Mouse (Mus musculus) B cell, adult 2 months (primary cell): ENCODE results near the gene H2afj.
A peak's percentile ranks its signal among the peaks of the same experiment; 100 is the strongest.

Experiments
- DNase-seq, 2 experiments: peaks; one replicate each; pipeline ENCODE4 v3.0.0; 2022

The H2afj gene

DNA sequence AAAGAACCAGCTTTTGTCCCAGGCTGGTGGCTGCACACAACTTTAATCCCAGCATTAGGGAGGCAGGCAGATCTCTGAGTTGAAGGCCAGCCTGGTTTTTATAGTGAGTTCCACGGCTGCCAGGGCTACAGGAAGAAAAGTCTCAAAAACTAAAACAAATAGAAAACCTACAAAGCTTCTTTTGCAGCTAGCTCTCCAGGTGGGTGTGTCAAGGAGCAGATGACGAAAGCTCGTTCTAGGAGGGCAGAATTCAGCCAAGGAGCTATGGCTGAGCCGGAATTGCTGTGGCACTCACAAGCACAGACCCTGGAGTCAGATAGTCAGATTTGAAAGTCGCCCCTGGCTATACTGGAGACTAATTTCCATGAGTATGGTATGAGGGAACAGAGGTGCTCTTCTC, 1.2 kb upstream of the H2afj start:
- DNase-seq, result no peak

DNA sequence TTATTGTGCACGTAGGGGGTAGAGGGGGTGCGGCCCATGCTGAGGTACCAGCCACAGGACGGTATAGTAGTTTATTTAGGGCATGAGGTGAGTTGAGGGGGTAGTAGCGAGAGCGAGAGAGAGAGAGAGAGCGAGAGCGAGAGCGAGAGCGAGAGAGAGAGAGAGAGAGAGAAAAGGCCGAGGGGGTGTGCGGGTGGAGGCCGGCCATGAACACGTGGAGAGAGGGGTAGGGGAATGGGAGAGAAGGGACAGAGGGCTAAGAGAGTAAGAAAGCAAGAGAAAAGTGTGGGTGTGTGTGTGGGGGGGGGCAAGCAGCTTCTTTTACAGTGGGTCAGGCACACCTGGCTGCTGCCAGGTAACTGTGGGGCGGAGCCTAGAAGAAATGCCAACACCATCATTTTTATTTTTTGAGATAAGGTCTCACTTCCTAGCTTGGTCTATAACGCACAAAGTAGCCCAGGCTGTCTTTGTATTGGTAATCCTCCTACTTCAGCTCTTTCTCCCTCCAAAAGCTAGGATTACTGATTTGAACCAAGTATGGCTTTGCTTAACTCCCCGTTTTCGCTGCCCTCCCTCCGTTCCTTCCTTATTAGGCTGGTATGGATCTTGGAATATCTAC, 540 bp upstream of the H2afj start:
- no peak for DNase-seq

DNA sequence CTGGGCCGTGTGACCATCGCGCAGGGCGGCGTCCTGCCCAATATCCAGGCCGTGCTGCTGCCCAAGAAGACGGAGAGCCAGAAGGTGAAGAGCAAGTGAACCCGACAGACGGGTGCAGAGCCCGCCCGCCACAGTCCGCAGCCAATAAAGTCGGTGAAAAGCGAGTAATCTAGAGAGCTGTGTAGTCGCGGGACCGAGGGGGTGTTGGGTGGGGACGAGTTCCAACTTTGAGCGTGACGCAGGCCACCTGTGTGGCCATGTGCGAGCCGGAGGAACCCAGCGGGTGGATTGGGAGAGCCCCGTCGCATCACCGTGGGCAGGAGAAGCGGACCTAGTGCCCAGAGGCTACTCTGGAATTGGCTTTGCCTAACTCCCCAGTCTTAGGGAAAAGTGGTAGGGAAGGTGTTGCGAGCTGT, 595 bp downstream of the H2afj start:
- peak; percentile 65 to 66 for DNase-seq

DNA sequence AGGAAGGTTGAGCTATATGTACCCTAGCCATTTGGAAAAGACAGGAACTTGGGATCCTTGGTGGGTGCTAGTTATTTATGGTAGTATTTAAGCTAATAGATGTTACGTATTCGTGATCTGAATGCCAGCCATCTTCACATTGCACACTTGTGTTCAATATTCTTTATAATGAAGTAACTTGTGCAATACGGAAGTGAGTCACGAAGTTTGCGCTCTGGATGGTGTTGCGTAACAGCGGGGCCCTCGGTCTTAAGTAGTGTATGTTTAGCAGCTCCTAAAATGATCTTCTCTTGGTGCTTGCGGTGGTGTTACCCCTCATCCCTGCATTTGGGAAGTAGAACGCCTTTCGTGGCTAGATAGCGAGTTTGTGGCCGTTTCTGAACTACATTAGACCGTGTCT, 1.0 kb downstream of the H2afj start:
- peak; percentile 61 to 67 for DNase-seq

DNA sequence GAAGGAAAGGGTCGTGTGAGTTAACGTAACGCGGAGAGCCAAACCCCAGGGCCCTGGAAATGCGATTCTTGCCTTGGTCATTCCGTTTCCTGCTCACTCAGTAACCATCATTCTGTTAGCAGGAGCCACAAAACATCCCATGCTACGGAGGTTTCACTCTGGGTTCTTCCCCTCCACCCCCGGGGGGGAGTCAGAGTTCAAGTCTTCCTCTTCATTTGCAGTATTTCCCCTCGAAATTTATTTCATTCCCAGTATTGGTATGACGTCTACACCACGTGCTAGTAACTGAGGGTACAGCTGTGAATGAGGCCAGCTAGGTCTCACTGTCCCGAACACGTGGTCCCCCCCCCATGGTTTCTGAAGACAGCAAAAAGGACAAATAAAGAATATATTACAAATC, 1.6 kb downstream of the H2afj start:
- peak in 1 of 2 experiments; percentile 22 for DNase-seq

DNA sequence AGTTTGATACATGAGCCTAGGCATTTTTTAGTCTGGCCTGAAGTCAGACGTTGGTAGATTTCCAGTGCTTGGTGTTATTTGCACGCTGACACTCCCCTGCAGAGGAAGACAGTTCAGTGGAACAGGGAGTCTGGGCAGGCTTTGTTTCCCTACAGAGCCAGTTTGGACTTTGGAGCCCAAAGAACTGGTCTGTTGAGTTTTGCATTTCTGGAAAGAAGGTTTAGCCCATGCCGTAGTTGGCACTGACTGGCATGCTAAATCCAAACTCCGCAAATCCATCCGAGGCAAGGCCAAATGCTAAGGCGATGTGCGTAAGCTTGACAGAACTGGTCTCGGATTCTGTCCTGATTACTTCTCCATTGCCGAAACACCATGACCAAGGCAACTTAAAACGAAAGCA, 3.2 kb downstream of the H2afj start:
- no peak for DNase-seq

DNA sequence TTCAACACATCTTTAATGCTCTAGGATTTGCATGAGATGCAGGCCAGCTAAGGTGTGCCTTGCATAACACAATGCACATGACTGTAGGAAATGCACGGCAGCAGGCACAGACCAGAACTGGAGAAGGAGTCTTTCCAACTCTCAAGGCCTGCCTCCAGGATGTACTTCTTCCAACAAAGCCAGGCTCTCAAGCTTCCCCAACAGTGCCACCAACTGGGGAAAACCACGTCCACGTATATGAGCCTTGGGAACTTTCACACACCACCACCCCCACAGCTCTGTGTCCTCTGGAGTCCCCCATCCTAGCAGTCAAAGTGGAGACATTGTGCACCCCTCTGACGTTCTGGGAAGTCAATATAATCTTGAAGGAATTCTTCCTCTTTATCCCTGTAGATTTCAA, 5.1 kb downstream of the H2afj start:
- no peak for DNase-seq

DNA sequence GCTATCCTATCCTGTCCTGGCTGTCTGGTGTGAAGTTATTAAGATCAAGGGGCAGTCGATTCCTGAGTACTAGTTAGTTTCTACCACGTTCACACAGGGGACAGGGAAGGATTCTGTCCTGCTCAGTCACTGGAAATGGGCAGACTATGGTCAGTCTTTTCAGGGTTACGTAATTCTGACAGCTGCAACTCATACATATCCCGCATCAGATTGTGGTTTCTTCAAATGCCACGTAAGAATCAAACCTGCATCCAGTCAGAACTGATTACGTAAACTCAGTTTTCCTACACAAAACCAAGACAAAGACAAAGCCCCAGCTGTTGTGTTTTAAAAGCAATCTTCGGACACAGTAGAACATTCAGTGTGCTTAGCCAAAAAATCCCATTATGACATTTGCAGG, 7.3 kb downstream of the H2afj start:
- DNase-seq, result no peak

DNA sequence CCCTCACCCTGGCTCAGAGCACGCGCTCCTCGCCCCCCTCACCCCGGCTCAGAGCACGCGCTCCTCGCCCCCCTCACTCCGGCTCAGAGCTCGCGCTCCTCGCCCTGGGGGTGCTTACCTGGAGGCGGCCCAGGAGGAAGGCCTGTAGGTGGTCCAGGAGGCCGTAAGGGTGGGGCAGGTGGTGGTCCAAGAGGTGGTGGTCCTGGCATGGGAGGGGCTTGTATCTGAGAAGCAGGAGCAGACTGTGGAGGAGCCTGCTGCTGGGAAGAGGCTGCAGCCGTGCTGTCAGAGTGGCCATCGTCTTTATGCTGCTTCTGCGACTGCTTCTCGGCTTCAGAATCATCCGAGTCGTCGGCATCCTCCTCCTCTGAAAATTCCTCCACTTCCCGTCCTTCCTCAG, 8.8 kb downstream of the H2afj start:
- DNase-seq, result no peak

DNA sequence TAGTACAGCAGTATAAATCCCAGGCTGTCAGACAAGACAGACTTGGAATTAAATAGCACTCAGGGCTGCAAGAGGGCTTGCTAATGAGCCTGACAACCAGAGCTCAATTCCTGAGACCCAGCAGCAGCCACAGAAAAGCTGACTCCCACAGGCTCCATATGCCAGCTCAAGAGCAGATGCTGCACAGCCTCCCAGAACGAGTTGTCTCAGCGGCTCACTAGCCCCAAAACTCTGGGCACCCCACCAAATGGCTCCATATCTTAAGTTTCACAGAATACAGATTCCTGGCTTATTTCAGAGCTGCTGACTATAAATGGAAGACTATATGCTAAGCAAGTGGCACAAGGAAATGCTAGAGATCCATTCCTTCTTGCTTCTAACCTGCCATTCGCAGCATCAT, 9.5 kb downstream of the H2afj start:
- DNase-seq, result no peak

DNA sequence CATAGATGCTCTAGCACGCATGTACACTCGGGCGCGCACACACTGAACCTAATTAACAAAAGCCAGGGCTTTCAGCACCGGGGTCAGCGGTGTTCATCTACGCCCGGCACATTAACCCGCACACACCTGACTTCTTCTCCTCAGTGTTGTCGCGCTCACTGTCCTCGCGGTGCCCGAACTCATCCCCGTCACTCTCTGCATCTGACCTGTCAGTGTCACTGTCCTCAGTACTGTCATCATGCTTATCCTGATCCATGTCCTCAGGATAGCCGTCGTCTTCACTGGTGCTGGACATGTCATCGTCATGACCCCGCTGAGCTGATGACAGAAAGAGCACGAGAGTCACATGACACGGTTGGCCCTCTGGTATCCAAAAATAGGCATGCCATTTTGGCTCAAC, 12.3 kb downstream of the H2afj start:
- no peak for DNase-seq

DNA sequence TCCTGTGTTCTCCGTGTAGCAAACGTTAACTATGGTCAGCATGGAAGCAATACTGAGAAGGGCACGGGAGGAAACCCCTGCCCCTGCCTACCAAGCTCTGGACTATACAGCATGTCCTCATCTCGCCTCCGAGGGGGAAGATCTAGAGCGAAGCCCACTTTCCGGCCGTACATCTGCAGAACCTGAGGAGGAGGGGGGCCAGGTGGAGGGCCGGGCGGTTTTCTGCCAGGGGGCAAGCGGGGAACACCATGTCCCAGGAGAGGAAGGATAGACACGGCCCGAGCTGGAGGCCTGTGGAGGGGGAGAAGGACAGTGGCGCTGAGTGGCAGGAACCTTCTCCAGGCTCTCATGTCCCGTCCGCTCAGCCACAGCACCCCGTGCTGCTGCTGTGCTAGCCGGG, 13.0 kb downstream of the H2afj start:
- DNase-seq, result no peak

DNA sequence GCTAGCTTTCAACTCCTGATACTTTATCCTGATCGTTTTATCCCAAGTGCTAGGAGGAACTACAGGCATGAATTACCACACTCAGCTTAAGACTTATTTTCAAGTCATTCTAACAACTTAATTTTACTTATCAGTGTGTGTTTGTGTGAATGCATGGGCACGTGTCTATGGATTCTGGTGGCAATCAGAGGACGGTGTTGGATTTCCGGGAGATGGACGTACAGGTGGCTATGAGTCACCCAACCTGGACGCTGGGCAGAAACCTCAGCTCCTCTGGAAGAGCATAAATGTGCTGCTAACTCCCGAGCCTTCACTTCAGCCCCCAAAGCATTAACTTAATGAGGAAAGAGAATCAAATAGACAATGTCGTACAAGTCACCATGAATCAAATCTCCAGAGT, 16.9 kb downstream of the H2afj start:
- no peak for DNase-seq

DNA sequence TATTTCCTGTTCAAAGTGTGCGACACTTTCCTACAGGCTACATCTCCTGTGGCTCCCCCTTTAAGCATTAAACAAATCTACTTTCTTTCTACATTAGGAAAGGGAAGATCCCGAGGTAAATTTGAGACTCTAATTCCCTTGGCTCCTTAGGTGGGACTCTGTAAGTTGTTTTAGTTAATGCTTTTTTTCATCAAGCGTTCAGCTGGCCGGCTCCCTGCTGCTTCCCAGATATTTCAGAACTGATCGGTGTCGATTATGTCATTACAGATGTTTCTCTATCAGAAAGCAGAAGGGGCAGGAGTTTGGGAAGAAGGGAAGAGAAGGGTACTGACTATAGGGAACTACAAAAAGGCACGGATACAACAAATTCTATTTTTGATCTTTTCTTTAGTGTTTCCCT, 19.1 kb downstream of the H2afj start:
- DNase-seq, result peak in 1 of 2 experiments; percentile 7

DNA sequence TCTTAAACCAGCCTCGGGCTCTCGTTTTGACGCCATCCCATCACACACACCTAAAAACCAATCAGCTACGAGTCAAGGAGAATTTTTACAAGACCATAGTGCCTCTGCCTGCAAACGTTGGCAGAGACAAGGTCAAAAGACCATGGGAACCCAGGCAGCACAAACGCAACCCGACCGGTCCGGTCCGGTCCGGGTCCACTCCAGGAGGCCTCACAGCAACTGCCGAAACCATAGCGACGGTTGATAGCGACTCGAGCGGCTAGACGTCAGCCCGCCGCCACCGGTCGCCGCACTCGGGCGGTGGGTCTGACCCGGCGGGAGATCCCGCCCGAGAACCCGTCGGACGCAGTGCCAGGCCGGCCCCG, 19.5 kb downstream of the H2afj start, which contains the start of gene BC049715:
Gene BC049715, plus strand, starts transcription at position 111 of the 365 bp plus-strand sequence.
- DNase-seq, result no peak

DNA sequence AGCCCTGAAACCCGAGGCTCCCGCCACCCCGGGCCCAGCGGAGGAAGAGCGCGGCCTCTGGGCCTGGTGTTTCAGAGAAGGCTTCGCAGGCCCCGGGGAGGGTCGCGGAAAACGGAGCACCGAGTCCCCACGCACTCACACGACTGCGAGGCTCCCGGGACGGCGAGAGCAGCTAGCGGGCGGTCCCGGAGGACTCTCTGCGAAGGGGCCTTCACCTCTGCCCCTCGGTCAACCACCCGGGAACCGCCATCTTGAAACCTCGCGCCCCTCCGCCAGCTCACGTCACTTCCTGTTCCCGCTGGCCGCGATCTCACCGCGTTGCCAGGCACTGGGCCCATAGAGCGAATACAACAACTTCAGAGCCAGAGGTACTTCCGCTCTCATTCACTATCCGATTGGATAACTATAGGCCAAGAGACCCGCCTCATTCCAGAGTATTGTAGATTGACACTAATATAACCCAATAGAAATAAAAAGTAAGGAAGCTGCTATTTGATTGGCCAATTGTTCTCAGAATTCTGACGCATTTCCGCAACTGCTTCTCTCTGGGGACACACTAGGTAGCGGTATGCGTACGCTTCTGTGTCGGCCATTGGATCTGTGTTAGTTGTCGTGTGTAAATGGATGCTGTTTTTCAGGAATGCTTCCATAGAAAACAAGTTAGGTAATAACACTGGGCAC, 20.0 kb downstream of the H2afj start, which contains the start of gene Wbp11:
Gene Wbp11, minus strand, starts transcription at position 353 of the 681 bp plus-strand sequence.
- DNase-seq, result peak; percentile 95 to 96

DNA sequence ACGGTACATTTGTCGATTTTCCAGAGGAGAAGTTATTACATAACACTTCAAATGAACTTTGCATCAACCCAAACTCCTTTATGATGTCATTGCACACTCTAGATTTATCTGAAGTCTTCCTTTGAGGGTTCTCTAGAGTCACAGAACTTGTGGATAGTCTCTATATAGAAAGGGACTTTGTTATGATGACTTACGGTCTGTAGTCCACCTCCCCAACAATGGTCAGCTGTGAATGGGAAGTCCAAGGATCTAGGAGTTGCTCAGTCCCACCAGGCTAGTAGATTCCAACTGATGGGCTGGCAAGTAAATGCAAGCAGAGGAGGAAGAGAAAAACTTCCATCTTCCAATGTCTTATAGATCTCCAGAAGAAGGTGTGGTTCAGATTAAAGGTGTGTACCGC, 20.6 kb downstream of the H2afj start:
- peak; percentile 21 for DNase-seq

DNA sequence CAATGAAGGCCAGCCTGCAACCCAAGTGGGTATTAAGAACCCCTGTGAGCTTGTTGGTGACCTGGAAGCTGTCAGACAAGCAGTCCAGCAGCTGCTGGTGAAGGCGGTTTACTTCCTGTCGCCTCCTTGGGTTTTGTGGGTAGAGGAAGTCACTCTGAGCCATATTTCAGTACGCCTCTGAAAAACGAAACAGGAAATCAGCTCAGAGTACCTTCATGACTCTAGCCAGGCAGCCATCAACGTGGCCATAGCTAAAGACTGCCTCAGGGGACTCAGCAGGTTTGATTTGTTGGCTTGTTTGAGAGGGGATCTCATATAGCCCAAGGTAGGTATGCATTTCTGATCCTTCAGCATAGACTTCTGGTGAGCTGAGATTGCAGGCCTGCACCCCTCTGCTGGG, 23.7 kb downstream of the H2afj start:
- DNase-seq, result peak; percentile 24 to 30

DNA sequence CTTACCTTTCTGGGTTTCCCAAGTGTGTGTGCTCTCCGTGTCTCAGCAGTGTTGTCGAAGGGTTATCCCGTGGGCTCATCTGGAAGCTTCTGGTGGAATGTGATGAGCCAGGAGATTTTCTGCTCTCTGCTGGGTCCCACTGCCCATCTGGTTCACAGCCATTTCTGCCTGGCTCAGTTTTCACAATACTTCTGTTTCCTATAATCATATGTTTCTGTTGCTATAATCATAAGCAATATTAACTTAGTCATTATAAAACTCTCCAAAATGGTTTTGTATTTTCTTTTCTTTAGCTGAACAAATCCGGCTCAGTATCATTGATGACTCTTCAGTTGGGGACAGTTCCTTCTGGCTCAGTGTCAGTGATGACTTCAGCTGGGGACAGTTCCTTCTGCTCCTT, 27.3 kb downstream of the H2afj start, which contains the start of gene Smco3:
Gene Smco3, minus strand, starts transcription at position 101 of the 400 bp plus-strand sequence.
- DNase-seq, result no peak

DNA sequence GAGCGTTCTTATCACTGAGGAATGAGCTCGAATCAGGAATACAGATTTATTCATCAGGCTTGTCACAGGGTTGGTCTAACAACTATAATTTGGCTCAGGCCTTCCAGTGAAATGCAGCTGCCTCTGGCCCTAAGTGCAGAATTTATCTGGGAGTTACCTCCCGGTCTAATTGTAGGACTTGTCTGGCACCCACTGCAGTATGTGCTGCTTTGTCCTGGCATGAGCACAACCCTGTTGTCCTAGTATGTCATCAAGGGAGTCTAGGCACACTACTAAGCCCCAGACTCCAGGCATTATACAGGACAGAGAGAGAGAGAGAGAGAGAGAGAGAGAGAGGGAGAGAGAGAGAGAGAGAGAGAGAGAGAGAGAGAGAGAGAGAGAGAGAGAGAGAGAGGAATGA, 29.3 kb downstream of the H2afj start:
- no peak for DNase-seq

DNA sequence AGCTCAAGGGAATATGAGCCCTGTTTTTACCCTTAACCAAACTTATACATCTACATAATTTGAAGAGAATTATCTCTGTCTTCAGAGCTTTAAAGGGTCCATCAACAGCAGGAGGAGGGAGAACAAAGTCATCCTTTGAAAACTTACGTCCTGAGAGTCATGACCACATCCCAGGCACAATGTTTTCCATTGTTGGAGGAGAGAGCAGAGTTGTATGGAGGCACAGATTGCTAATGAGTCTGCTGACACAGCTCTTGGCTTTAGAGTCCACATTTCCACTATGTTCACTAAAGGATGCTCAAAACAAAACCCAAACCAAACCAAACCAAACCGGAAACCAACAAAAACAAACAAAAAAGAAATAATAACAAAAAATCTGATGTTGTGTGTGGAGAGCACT, 36.9 kb downstream of the H2afj start:
- DNase-seq, result no peak

DNA sequence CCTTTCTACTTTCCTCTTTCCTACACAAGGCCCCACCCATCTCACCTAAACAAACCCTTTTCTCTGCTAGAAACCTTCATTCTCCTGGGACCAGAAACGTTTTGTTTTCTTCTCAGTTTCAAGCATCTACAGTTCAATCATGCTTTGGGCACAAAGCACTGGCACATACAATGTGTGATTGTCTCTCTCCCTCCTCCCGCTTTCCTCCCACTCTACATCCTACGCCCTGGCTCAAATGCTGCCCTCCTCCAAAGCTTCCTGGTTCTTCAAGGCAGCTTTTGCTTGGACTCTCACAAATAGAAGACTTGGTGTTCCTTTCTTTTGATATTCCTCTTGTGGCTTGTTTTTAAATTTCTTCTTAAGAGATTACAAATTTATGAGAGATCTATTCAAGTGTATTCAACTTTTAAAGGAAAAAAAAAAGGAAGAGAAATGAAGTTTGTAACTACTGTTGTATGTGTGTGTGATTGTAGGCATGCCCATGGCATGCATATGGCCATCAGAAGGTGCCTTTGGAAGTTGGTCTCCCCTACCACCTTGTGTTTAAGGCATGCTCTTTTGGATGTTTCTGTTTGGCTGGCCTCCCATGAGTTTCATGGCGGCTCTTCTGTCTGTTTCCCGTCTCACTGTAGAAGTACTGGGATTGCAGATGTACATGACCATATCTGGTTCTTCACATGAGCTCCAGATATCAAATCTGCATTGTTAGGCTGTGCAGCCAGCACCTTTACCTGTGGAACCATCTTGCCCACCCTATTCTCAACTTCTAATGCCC, 37.8 kb downstream of the H2afj start:
- no peak for DNase-seq

DNA sequence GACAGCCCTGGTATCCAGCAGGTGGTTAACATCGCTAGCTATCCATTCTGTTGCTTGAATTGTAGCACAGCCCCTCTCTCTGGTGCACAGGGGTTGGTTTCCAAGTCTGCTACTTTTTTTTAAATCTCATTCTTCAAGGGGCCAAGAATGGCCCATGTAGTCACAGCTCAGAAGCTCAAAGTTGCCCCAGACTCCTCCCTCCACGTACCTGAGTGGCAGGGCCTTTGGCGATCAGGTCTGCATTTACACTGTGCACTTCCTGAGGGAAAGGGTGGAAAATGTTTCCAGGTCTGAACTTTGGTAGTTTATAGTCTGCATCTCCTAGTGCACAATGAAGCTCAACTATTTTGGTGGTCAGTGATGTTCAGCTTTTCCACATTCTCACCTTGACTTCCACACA, 39.2 kb downstream of the H2afj start:
- DNase-seq, result no peak

DNA sequence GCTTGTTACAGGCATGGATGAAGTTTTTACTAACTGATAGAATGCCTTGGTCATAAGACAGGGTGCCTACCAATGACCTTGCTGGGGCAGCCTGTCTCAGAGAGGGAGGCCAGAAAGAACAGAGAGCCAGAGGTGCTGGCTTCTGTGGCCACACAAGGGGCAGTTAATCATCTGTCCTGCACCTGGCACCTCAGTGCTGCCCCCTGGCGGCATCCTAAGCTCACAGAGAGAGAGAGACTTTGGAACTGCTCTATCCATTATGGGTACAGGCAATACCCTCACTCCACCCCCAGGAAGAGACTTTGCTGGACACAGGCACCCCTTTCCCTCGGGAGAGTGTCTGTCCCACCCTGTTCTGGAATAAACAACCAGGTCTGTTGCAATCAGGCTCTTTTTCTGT, 39.7 kb downstream of the H2afj start:
- peak; percentile 84 for DNase-seq
